Mouse (Mus musculus): ENCODE results near the gene Iqschfp. TPM values are rescaled to one million over a fixed set of nuclear protein-coding genes. Genes with fewer than 3 reads are reported as not detected.

The Iqschfp gene
- polyA plus RNA-seq, 1 experiment, result 7.6 TPM

DNA sequence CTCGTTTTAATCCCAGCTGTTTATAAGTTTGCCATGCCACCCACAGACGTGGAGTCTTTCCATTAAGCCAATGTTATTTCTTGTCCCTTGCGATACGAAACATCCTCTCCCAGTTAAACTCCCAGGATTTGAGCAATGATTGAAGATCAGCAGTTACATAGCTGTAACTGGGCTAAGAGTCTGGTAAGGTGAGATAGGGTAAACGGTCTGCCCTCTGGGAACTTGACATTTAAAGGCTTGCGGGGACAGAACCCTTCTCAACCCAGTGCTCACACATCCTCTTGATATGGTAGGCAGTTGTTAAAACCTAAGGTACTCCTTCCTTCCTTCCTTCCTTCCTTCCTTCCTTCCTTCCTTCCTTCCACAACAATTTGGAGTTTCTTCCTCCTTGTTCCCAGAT is 604.5 kb downstream of the Iqschfp start:
- DNase-seq (ENCODE audit: low read depth), result no peak

DNA sequence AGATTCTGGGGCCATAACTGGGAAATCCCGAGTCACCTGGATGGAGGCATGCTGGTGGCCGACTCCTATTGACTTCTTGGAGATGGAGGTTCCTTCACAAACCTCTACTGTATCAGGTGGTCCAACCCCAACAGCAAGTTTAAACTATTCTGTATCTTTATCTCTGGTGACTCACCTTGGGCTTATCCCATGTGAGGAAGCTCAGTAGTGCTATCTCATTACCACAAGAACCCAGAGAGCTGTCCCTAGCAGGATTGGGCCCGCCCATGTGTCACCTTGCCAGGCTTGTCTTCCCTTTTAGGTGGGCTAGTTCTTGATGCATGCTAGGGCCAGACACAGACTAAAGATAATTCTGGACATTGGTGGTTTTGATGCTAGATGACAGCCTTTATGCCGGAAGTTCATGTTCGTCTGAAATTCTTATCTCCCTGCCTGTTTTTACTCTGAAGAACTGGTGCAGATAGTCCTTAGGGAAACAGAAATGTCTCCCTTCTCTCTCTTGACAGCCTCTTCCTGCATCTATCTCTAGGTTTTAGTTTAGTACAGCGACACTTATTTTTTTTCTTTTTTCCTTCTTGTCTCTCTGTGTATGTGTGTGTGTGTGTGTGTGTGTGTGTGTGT is 607.6 kb downstream of the Iqschfp start:
- TF ChIP-seq CTCF (IDR thresholded peaks at IDR 0.05; ENCODE audit: borderline replicate concordance, extremely low read depth, insufficient read depth, insufficient read length) (no peak), POLR2A (IDR thresholded peaks at IDR 0.05; ENCODE audit: borderline replicate concordance, extremely low read depth, insufficient read depth, insufficient read length, poor library complexity, severe bottlenecking) (no peak)
- DNase-seq (ENCODE audit: low read depth), result no peak

More for the DNA sequence above, 604.5 kb downstream of the Iqschfp start:
- no peak for TF ChIP-seq POLR2A (IDR thresholded peaks at IDR 0.05; ENCODE audit: borderline replicate concordance, extremely low read depth, insufficient read depth, insufficient read length, poor library complexity, severe bottlenecking)
- TF ChIP-seq CTCF (IDR thresholded peaks at IDR 0.05; ENCODE audit: borderline replicate concordance, extremely low read depth, insufficient read depth, insufficient read length), result no peak

DNA sequence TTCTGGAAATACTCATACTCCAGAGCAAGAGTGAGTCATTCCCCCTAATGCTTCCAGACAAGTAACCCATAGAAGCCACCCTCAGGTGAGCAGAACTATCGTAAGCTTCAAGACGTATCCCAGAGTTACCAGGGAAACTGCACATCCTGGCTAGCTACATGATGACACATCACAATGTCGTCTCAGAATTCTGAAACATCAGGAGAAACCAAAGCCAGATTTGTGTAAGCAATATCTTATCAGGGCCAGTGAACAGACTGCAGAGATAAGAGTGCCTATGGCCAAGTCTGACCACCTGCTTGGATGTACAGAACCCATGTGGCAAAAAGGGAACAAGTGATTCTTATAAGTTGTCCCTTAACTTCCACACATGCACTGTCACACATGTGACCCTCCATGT is 612.8 kb downstream of the Iqschfp start:
- no peak for TF ChIP-seq POLR2A (IDR thresholded peaks at IDR 0.05; ENCODE audit: borderline replicate concordance, extremely low read depth, insufficient read depth, insufficient read length, poor library complexity, severe bottlenecking)
- no peak for TF ChIP-seq CTCF (IDR thresholded peaks at IDR 0.05; ENCODE audit: borderline replicate concordance, extremely low read depth, insufficient read depth, insufficient read length)

DNA sequence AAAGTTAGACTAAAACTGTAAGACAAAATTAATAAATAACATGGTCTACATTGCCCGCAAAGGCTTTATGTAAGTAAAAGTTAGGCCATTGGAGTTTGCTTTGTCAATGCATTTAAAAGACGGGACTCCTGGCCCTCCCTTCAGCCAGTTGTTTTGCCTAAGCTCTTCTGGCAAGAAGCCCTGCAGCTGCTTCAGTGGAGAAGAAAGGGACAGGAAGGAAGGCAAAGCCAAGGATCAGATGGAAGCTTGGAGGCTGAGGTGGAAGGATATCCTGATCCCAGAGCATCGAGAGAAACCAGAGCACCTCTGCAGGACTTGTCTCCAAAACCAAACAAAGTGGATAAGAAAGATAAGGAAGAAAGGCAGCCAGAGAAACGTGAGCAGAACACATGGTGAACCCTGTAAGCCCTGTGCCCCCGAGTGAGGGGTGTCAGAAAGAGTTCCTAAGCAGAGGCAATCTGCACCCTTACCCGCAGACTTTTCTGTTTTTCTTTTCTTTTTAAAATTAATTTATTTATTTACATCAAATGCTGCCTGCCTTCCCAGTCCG is 614.8 kb downstream of the Iqschfp start:
- TF ChIP-seq CTCF (IDR thresholded peaks at IDR 0.05; ENCODE audit: borderline replicate concordance, extremely low read depth, insufficient read depth, insufficient read length) (no peak), POLR2A (IDR thresholded peaks at IDR 0.05; ENCODE audit: borderline replicate concordance, extremely low read depth, insufficient read depth, insufficient read length, poor library complexity, severe bottlenecking) (no peak)
- DNase-seq (ENCODE audit: low read depth), result peak; percentile 31

More for the DNA sequence above, 612.8 kb downstream of the Iqschfp start:
- no peak for DNase-seq (ENCODE audit: low read depth)

DNA sequence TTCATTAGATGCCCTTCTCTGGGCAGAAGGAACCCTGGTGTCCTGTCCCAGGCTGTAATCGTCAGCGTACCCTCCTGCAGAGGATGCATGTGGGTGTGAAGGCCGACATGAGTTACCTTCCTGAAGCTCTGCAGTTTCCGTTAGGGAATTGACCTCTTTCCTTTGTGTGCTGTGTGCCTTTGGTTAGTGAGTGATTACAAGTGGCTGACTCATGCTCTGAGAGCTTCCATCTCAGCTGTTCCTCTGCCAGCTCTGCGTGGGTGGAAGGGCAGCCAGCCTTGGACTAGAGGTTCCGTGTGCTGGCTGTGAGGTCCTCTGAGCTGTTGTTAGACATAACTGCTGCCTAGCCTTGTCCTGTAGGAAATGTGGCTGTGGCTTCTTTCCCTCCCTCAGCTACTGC is 616.6 kb downstream of the Iqschfp start:
- no peak for TF ChIP-seq CTCF (IDR thresholded peaks at IDR 0.05; ENCODE audit: borderline replicate concordance, extremely low read depth, insufficient read depth, insufficient read length)
- TF ChIP-seq POLR2A (IDR thresholded peaks at IDR 0.05; ENCODE audit: borderline replicate concordance, extremely low read depth, insufficient read depth, insufficient read length, poor library complexity, severe bottlenecking), result no peak
- DNase-seq (ENCODE audit: low read depth), result no peak

DNA sequence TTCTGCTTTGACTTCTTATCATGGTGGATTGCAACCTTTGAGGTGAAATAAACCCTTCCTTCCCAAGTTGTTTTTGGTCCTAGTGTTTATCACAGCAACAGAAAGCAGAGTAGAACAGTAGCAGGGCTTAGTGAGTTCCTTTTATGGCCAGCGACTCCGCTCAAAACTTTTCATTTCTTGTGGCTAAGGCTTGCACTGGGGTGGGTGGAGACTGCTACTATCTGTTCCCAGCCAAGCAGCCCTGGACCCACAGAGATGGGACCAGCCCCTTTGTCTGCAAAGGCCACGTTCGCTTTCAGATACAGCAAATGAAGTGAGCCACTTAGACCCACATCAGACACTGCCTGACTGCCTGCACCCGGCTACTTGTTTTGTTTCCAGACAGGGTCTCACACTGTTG is 618.8 kb downstream of the Iqschfp start:
- TF ChIP-seq CTCF (IDR thresholded peaks at IDR 0.05; ENCODE audit: borderline replicate concordance, extremely low read depth, insufficient read depth, insufficient read length), result no peak
- TF ChIP-seq POLR2A (IDR thresholded peaks at IDR 0.05; ENCODE audit: borderline replicate concordance, extremely low read depth, insufficient read depth, insufficient read length, poor library complexity, severe bottlenecking), result no peak
- DNase-seq (ENCODE audit: low read depth), result no peak

DNA sequence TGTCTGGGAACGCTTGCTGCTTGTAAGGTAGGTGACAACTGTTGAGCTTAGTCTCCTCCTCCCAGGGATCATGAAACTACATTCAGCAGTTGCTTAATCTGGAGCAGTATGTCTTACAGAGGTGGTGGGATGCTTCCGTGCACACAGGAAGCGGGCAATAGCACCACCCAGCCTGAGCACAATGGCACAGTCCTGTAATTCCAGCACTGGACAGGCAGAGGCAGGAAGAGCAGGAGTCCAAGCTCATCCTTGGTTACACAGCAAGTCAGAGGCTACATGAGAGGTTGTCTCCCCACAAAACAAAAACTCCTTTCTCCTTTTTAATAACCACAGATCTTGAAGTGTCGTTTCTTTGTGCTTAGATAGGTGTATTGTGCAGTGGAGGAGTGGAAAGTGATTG is 619.7 kb downstream of the Iqschfp start:
- DNase-seq (ENCODE audit: low read depth), result no peak
- TF ChIP-seq CTCF (IDR thresholded peaks at IDR 0.05; ENCODE audit: borderline replicate concordance, extremely low read depth, insufficient read depth, insufficient read length) (no peak), POLR2A (IDR thresholded peaks at IDR 0.05; ENCODE audit: borderline replicate concordance, extremely low read depth, insufficient read depth, insufficient read length, poor library complexity, severe bottlenecking) (no peak)

DNA sequence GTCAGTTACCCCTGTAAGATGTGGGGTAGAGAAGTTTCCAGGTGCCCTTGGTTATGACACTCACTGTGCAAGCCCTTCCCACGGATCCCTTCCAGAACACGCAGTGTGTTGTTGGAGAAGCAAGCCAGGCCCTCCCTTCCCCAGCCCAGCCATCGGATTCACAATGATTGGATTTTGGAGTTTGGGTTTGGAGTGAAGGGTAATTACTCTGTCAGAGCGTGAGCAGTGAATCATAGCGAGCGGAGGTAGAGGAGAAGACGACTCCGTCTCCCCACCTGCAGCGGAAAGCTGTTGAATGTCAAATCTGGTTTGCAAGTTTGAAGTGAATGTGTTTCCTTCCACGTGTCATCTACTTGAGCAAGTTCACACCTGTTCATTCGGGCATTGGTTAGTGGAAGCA is 620.3 kb downstream of the Iqschfp start:
- DNase-seq (ENCODE audit: low read depth), result no peak
- TF ChIP-seq CTCF (IDR thresholded peaks at IDR 0.05; ENCODE audit: borderline replicate concordance, extremely low read depth, insufficient read depth, insufficient read length) (no peak), POLR2A (IDR thresholded peaks at IDR 0.05; ENCODE audit: borderline replicate concordance, extremely low read depth, insufficient read depth, insufficient read length, poor library complexity, severe bottlenecking) (no peak)

DNA sequence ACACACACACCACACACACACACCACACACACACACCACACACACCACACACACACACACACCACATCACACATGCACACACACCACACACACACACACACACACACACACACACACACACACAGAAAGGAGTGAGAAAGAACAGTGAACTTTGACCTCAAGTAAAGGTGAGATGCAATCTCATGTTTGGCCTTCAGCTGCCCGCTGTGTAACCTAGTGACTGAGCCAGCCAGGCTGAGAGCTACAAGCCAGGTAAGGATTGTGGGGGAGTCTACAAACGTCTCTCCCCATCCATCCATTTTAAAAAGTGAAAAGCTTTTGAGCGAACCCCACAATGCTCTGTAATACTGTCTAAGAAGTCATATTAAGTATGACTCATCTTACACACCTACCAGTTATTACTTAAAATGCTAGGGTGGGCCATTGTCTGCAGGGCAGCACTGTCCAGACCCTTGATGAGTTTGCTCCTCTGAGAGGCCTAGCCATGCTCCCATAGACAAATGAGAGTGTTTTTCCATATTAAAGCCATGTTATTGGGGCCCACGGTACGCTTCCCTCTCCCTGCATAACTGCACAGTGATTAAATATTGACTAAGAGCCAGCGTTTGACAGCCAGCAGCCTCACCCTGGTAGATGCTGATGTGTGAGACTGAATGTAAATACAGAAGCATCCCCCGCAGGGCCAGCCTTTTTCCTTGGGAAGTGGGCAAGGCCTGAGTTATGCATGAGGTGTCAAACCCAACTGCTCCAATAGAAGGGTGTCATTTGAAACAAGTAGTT is 621.5 kb downstream of the Iqschfp start:
- DNase-seq (ENCODE audit: low read depth), result peak; percentile 87
- TF ChIP-seq POLR2A (IDR thresholded peaks at IDR 0.05; ENCODE audit: borderline replicate concordance, extremely low read depth, insufficient read depth, insufficient read length, poor library complexity, severe bottlenecking) (no peak), CTCF (IDR thresholded peaks at IDR 0.05; ENCODE audit: borderline replicate concordance, extremely low read depth, insufficient read depth, insufficient read length) (no peak)

DNA sequence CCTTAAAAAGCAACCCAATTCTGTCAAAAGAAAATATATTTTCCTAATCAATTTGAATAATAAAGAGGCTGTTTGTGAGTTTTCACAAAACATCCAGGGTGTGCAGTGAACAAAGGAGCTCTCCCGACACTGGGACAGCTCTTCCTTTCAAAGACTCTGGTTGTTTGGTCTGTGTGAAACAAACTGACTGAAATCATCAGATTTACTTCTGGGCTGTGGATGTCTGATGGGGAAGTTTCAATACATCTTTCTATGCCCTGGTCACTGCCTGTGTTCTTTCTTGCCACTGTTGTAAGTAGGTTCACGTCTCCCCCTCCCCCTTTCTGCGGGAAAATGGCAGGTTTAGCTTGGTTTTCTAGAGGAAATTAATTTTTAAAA is 622.1 kb downstream of the Iqschfp start:
- TF ChIP-seq POLR2A (IDR thresholded peaks at IDR 0.05; ENCODE audit: borderline replicate concordance, extremely low read depth, insufficient read depth, insufficient read length, poor library complexity, severe bottlenecking) (no peak), CTCF (IDR thresholded peaks at IDR 0.05; ENCODE audit: borderline replicate concordance, extremely low read depth, insufficient read depth, insufficient read length) (no peak)
- DNase-seq (ENCODE audit: low read depth), result no peak

DNA sequence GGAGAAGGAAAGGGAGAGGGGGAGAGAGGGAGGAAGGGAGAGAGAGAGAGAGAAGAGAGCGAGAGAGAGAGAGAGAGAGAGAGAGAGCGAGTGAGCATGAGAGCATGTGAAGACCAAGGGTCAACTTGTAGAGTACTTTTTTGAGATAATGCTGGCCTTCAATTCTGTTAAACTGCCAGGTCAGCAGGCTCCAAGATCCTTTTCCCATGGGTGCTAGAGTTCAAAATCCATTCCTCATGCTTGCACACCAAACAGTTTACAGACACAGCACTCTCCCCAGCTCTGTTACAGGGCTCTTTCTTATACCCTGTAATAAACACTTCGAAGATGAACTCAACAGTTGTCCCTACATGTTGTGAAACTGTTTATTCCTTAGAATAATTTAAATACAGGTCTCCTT is 622.7 kb downstream of the Iqschfp start:
- TF ChIP-seq POLR2A (IDR thresholded peaks at IDR 0.05; ENCODE audit: borderline replicate concordance, extremely low read depth, insufficient read depth, insufficient read length, poor library complexity, severe bottlenecking), result no peak
- no peak for TF ChIP-seq CTCF (IDR thresholded peaks at IDR 0.05; ENCODE audit: borderline replicate concordance, extremely low read depth, insufficient read depth, insufficient read length)
- DNase-seq (ENCODE audit: low read depth), result no peak

Data from brain, embryonic 14.5 days (tissue).